Mouse (Mus musculus): ENCODE results near the gene Raph1. TPM values are rescaled to one million over a fixed set of nuclear protein-coding genes. Genes with fewer than 3 reads are reported as not detected.

The Raph1 gene
- polyA plus RNA-seq, 1 experiment from 2014 or later, result 20.8 TPM

GRCm38 (mm10) chr1:60539272-60539671 lies 27.6 kb downstream of the Raph1 start:
- Histone ChIP-seq H3K9me3 (no peaks in the 10 kb centered on the region), H3K27ac (replicated peaks) (no peak overlapping the region), H3K4me1 (no peaks in the 10 kb centered on the region), H3K4me3 (no peak overlapping the region), H3K27me3 (replicated peaks; ENCODE audit: low read depth, poor library complexity, severe bottlenecking) (no peaks in the 10 kb centered on the region), H3K36me3 (replicated peaks) (0 out of 2 replicates have a peak, but pooled peaks cover 2% of the 10 kb centered on the region)
- 91% methylated on average over 3 of the region's 3 CpGs for WGBS
- no peak for DNase-seq (ENCODE audit: low spot score)

- peak; percentile 15 for DNase-seq (ENCODE audit: low spot score)
- Histone ChIP-seq H3K4me1 (no peaks in the 10 kb centered on the region), H3K36me3 (replicated peaks) (peaks cover 29% of the 10 kb centered on the region), H3K27me3 (replicated peaks; ENCODE audit: low read depth, poor library complexity, severe bottlenecking) (no peaks in the 10 kb centered on the region), H3K27ac (replicated peaks) (no peak overlapping the region), H3K9me3 (no peaks in the 10 kb centered on the region), H3K4me3 (no peak overlapping the region)
- 83% methylated on average over 2 of the region's 2 CpGs for WGBS
These were observed 32.0 kb downstream of the Raph1 start for GRCm38 (mm10) chr1:60534932-60535331.

DNA sequence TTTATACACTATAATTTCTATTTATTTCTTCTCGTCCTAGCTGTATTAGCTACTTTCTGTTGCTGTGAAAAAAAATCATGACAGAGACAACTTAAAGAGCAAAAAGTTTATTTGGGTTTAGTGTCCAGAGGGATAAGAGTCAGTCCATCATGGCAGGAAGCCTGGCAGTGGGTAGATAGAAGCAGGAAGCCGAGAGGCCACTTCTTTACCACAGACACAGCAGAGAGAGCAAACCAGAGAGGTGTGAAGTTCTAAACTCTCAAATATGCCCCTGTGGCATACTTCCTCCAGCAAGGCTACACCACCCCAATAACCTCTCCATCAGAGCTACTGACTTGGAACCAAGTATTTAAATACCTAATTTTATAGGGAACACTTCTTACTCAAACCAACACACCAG lies 36.3 kb downstream of the Raph1 start:
- no peak for DNase-seq (ENCODE audit: low spot score)
- no peaks in the 10 kb centered on the region for H3K9me3 ChIP-seq
- H3K4me3 ChIP-seq, result no peak overlapping the region
- H3K27ac ChIP-seq (replicated peaks), result no peak overlapping the region
- H3K27me3 ChIP-seq (replicated peaks; ENCODE audit: low read depth, poor library complexity, severe bottlenecking), result no peaks in the 10 kb centered on the region
- H3K4me1 ChIP-seq, result no peaks in the 10 kb centered on the region
- H3K36me3 ChIP-seq (replicated peaks), result peaks cover 69% of the 10 kb centered on the region
- WGBS, result 92% methylated on average over 2 of the region's 2 CpGs

DNA sequence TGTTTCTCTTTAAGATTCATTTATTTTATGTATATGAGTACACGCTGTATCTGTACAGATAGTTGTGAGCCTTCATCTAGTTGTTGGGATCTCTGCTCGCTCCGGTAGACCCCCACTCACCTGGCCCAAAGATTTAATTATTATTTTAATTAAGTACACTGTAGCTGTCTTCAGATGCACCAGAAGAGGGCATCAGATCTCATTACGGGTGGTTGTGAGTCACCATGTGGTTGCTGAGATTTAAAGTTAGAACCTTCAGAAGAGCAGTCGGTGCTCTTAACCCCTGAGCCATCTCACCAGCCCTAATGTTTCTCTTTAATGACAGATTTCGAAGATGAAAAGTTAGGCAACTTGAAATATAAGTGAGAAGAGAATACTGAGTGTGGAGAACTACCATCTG lies 36.8 kb downstream of the Raph1 start:
- Histone ChIP-seq H3K4me3 (no peak overlapping the region), H3K27me3 (replicated peaks; ENCODE audit: low read depth, poor library complexity, severe bottlenecking) (no peaks in the 10 kb centered on the region), H3K36me3 (replicated peaks) (peaks cover 74% of the 10 kb centered on the region), H3K27ac (replicated peaks) (no peak overlapping the region), H3K4me1 (no peaks in the 10 kb centered on the region), H3K9me3 (no peaks in the 10 kb centered on the region)
- no peak for DNase-seq (ENCODE audit: low spot score)
- 94% methylated on average over 6 of the region's 6 CpGs for WGBS

DNA sequence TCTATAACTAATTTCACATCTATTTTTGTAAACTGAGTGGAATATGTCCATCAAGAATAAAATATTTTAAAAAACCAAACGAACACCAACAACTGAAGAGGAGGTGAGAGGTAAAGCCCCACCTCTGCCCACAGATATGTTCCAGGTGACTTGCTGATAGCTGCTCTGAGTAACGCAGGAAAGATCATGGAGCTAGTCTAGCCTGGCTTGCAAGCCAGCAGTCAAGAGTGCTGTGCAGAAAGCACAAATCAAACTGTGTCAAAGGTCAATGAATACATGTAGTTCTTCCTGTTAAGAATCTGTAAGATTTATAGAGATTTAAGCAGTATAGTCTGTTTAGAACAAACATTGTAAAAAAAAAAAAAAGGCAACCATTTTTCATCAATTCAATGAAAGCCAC lies 56.3 kb downstream of the Raph1 start:
- 79% methylated on average over 2 of the region's 2 CpGs for WGBS
- H3K36me3 ChIP-seq (replicated peaks), result peaks cover 40% of the 10 kb centered on the region
- H3K27ac ChIP-seq (replicated peaks), result no peak overlapping the region
- H3K27me3 ChIP-seq (replicated peaks; ENCODE audit: low read depth, poor library complexity, severe bottlenecking), result no peaks in the 10 kb centered on the region
- no peaks in the 10 kb centered on the region for H3K9me3 ChIP-seq
- no peak overlapping the region for H3K4me3 ChIP-seq
- H3K4me1 ChIP-seq, result no peaks in the 10 kb centered on the region
- DNase-seq (ENCODE audit: low spot score), result no peak

GRCm38 (mm10) chr1:60503456-60503855 lies 63.4 kb downstream of the Raph1 start:
- Histone ChIP-seq H3K27ac (replicated peaks) (no peak overlapping the region), H3K4me1 (no peaks in the 10 kb centered on the region; the same call in 1 of the 2 replicates), H3K9me3 (no peaks in the 10 kb centered on the region), H3K27me3 (replicated peaks; ENCODE audit: low read depth, poor library complexity, severe bottlenecking) (no peaks in the 10 kb centered on the region), H3K4me3 (no peak overlapping the region), H3K36me3 (replicated peaks) (peaks cover 39% of the 10 kb centered on the region)
- WGBS, result 76% methylated on average over 5 of the region's 5 CpGs
- DNase-seq (ENCODE audit: low spot score), result no peak

DNA sequence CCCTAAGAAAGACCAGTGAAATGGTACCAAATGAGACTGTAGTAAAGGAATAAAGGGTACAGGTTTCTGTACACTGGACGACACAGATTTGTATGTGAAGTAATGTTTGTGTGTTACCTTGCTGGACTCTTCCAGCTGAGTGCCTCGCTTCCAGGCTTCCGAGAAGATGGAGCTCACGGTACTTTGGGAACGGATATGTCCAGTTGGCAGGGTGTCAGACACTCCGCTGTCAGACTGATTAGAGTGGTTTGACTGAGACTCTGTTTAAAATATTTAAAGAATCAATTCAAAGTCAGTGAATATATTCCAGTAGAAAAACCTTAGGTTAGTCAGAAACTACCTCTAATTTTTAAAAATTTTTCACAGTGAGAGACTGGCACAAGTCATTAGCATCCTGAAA lies 73.5 kb downstream of the Raph1 start:
- Histone ChIP-seq H3K36me3 (replicated peaks) (peaks cover 98% of the 10 kb centered on the region), H3K27ac (replicated peaks) (no peak overlapping the region), H3K4me1 (no peaks in the 10 kb centered on the region), H3K27me3 (replicated peaks; ENCODE audit: low read depth, poor library complexity, severe bottlenecking) (no peaks in the 10 kb centered on the region), H3K9me3 (no peaks in the 10 kb centered on the region), H3K4me3 (no peak overlapping the region)
- 94% methylated on average over 6 of the region's 6 CpGs for WGBS
- DNase-seq (ENCODE audit: low spot score), result no peak

GRCm38 (mm10) chr1:60492404-60492803 lies 74.5 kb downstream of the Raph1 start:
- no peak for DNase-seq (ENCODE audit: low spot score)
- Histone ChIP-seq H3K4me1 (no peaks in the 10 kb centered on the region), H3K27me3 (replicated peaks; ENCODE audit: low read depth, poor library complexity, severe bottlenecking) (no peaks in the 10 kb centered on the region), H3K9me3 (no peaks in the 10 kb centered on the region), H3K36me3 (replicated peaks) (peaks cover 98% of the 10 kb centered on the region), H3K4me3 (no peak overlapping the region), H3K27ac (replicated peaks) (no peak overlapping the region)
- WGBS, result 85% methylated on average over 5 of the region's 5 CpGs

DNA sequence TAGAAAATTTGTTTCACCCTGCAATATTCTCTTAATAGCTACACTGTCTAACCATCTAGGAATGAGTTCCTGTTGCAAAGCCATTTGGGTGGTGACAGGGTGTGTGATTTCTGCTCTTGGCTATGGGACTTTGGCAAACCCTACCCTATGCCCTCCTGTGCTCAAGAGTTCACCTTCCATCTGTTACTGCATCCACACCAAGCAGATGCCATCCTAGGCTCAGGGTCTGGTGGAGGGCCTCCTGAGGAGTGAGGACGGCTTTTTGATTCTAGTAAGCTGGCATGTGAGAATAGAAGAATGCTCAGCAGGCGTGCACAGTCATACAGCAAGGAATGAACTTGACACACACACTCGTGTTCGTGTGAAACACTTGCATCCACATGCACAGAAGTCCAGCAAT lies 76.4 kb downstream of the Raph1 start:
- H3K9me3 ChIP-seq, result no peaks in the 10 kb centered on the region
- no peaks in the 10 kb centered on the region for H3K27me3 ChIP-seq (replicated peaks; ENCODE audit: low read depth, poor library complexity, severe bottlenecking)
- no peaks in the 10 kb centered on the region for H3K4me1 ChIP-seq
- 88% methylated on average over 4 of the region's 4 CpGs for WGBS
- peaks cover 91% of the 10 kb centered on the region for H3K36me3 ChIP-seq (replicated peaks)
- no peak overlapping the region for H3K27ac ChIP-seq (replicated peaks)
- H3K4me3 ChIP-seq, result no peak overlapping the region
- DNase-seq (ENCODE audit: low spot score), result no peak

DNA sequence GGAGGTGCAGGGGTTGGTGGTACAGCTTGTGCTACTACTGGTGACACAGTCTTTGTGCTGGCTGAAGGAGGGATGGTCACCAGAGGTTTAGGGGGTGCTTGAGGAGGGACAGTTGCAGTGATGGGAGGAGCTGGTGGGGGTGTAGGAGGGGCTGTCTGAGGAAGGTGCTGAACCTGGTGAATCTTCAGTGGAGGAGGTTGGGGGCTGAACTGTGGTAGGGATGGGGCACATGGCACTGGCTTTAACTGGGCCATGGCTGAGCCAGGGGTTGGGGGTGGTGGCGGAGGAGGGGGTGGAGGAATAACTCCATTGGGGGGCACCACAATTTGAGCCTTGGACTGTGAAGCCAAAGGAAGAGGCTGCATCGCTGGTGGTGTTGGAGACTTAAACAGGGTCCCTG lies 77.2 kb downstream of the Raph1 start:
- WGBS, result 89% methylated on average over 2 of the region's 2 CpGs
- Histone ChIP-seq H3K27me3 (replicated peaks; ENCODE audit: low read depth, poor library complexity, severe bottlenecking) (no peaks in the 10 kb centered on the region), H3K27ac (replicated peaks) (no peak overlapping the region), H3K4me3 (no peak overlapping the region), H3K36me3 (replicated peaks) (peaks cover 82% of the 10 kb centered on the region), H3K9me3 (no peaks in the 10 kb centered on the region), H3K4me1 (no peaks in the 10 kb centered on the region)
- no peak for DNase-seq (ENCODE audit: low spot score)

GRCm38 (mm10) chr1:60488635-60489034 lies 78.3 kb downstream of the Raph1 start:
- Histone ChIP-seq H3K36me3 (replicated peaks) (peaks cover 73% of the 10 kb centered on the region), H3K4me1 (no peaks in the 10 kb centered on the region), H3K9me3 (no peaks in the 10 kb centered on the region), H3K27ac (replicated peaks) (no peak overlapping the region), H3K27me3 (replicated peaks; ENCODE audit: low read depth, poor library complexity, severe bottlenecking) (no peaks in the 10 kb centered on the region), H3K4me3 (no peak overlapping the region)
- WGBS, result 85% methylated on average over 8 of the region's 8 CpGs
- no peak for DNase-seq (ENCODE audit: low spot score)

DNA sequence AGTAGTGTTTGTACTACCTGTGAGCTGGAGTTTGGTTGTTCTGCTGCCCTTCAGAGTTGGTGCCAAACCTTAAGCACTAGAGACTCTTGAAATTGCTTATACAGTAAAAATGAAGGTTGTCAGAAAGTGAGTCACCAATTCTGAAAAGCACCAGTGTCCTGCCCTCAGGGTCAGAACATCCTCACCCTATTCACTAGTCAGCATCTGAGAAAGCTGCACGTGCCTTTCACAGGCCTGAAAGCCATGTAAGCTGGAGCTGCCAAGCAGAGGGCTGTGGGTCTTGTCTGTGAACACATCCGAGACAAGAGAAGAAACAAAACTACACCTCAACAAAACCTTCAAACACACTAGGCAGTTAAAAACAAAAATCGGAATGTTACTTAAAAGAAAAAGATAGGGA lies 81.3 kb downstream of the Raph1 start:
- 75% methylated on average over 3 of the region's 3 CpGs for WGBS
- H3K4me3 ChIP-seq, result no peak overlapping the region

GRCm38 (mm10) chr1:60482881-60483280 lies 84.0 kb downstream of the Raph1 start:
- Histone ChIP-seq H3K9me3 (no peaks in the 10 kb centered on the region), H3K4me3 (no peak overlapping the region), H3K27me3 (replicated peaks; ENCODE audit: low read depth, poor library complexity, severe bottlenecking) (no peaks in the 10 kb centered on the region), H3K27ac (replicated peaks) (no peak overlapping the region), H3K36me3 (replicated peaks) (peaks cover 49% of the 10 kb centered on the region), H3K4me1 (no peaks in the 10 kb centered on the region)
- WGBS, result 96% methylated on average over 1 of the region's 1 CpGs
- no peak for DNase-seq (ENCODE audit: low spot score)

More for the DNA sequence above, 81.3 kb downstream of the Raph1 start:
- H3K36me3 ChIP-seq (replicated peaks), result peaks cover 55% of the 10 kb centered on the region
- no peaks in the 10 kb centered on the region for H3K9me3 ChIP-seq
- no peaks in the 10 kb centered on the region for H3K27me3 ChIP-seq (replicated peaks; ENCODE audit: low read depth, poor library complexity, severe bottlenecking)
- no peak overlapping the region for H3K27ac ChIP-seq (replicated peaks)
- H3K4me1 ChIP-seq, result no peaks in the 10 kb centered on the region
- no peak for DNase-seq (ENCODE audit: low spot score)

GRCm38 (mm10) chr1:60481561-60481960 lies 85.3 kb downstream of the Raph1 start:
- 80% methylated on average over 1 of the region's 1 CpGs for WGBS
- Histone ChIP-seq H3K4me3 (no peak overlapping the region), H3K9me3 (no peaks in the 10 kb centered on the region), H3K27me3 (replicated peaks; ENCODE audit: low read depth, poor library complexity, severe bottlenecking) (no peaks in the 10 kb centered on the region), H3K36me3 (replicated peaks) (peaks cover 50% of the 10 kb centered on the region), H3K27ac (replicated peaks) (no peak overlapping the region), H3K4me1 (no peaks in the 10 kb centered on the region)
- DNase-seq (ENCODE audit: low spot score), result no peak

All from embryonic facial prominence, embryonic 10.5 days (tissue).